Mouse (Mus musculus): ENCODE data around the gene Ccdc167.

Gene Ccdc167

DNA sequence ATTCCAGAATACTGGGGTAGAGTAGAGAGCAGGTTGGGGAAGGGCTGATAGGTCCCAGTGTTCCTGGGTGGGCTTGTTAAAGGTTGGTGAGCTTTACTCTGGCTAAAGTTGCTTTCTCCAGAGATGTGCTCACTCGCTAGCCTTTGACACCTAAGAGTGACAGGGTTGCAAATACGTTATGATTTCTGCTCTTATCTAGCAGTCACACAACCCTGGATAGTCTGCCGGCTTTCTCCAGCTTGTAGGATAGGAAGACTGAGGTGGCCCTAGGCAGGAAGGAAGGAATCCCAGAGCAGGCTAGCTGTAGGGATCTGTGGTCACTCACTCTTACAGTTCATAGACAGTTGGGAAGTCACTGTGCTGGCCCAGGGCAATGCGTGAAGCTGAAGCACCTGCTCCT, 32.6 kb downstream of the Ccdc167 start:
- DNase-seq = no peak

DNA sequence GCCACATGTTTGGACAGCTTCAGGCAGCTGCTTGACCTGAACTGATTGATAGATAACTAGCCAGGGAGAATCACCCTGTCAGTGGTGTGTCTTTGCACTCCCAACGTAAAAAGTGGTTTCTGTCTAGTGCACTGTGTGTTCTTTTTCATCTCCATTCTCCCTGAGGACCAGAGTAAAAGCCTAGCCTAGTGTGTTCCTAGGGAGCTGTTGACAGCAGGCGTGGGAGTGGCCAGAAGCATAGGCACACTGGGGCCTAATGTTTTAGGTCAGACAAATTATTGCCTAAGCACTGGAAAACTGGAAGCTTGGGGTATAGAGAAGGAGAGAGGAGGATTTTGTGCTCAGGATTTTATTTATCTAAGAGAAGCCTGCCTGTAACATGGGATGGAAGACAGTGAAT, 33.7 kb downstream of the Ccdc167 start:
- no peak for DNase-seq

DNA sequence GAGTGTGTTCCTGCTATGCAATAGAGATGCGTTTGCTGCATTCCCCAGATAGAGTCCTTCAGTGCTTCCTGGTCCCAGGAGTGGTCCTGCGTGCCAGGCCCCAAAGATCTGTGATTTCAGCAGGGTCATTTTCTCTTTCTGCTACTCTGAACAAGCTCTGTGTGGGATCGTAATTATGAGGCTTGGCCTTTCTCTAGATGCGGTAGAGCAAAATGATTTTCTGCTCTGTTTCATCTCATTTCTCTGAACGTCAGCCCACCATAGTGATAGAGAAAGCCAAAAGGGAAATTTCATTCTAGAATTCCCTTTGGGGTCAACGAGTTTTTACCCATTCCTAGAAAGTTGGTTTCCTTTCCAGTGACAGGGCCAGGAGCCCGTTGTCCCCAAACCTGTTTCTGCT, 34.6 kb downstream of the Ccdc167 start:
- DNase-seq = no peak

DNA sequence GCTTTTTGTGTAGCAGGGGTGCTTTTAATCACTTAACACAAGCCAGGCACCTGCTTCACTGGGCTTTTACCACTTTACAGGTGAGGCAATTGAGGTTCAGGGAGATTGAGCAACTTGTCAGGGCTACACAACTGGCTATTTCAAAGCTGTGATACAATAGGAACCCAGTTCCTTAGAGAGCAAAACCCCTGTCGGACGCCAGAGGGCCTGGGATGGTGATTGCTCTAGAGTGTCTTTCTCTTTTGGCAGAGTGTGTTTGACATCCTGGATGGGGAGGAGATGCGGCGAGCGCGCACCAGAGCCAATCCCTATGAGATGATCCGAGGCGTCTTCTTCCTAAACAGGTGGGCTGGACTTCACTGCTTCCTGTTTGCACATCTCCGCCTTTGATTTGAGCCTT, 35.2 kb downstream of the Ccdc167 start:
- DNase-seq = no peak

DNA sequence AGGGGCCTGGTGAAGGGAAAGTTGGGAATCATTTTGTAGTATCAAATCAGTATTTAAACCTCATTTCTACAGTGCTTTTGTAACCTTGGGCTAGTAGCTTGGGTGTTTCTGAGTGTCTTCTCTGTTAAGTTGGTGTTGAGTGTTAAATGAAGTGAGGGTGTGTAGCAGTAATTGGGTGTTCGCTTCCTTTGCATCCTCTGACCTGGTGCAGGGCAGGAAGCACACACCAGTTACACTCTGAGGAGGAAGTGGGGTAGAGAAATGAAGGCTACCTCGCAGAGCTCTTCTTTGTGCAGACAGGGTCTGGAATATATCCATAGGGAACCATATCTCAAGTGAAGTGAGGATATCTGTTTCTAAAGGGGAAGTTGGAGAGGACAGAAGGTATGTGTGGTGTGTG, 35.9 kb downstream of the Ccdc167 start:
- DNase-seq = no peak

DNA sequence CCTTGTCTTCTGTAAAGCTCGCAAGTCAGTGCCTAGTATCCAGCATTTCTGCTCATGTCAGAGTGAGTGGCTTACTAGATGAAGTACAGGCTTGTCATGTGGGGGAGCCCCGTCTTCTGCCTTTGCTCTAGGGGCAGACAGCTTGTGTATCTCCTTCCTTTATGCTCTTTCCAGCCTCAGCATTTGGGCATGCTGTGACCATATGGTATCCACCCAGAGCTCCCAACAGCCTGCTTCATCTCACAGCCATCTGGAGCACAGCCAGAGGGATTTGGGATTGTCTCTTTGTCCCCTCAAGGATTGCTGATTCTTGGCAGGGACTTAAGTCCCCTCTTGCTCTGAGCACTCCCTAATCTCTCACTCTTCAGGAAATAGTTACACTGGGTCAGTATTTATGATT, 36.7 kb downstream of the Ccdc167 start:
- DNase-seq = peak; percentile 62 to 69

DNA sequence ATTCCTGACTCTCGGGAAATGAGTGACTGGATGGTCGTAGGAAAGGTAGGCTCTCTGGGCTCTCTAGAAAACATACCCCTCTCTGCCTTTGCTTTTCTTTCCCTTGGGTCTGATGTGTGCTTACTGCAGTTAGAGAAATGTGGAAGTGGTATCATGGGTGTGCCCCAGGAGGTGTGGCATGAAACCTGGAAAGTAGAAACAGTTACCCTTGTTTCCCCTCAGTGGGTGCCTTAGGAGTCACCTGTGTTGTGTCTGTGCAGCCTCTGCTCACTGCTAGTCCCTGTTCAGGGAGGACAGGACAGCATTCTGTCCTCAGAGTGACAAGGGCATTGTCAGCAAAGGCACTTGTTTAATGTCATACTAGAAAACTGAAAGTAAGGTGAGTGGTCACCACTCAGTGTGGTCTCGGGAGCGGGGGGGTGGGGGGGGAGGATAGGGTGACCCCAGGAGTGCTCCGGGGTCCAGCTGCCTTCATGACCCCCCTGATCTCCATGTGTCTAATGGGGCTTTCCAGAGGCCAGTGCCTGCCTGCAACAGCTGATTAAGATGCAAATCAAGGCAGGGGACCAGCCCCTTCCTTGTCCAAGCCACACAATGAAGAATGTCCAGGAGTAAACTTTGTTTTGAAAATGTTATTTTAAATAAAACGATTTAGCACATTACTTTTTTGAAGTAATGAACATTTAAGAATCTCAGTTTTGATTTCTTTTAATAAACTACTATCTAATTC, 37.6 kb downstream of the Ccdc167 start:
- no peak for DNase-seq

DNA sequence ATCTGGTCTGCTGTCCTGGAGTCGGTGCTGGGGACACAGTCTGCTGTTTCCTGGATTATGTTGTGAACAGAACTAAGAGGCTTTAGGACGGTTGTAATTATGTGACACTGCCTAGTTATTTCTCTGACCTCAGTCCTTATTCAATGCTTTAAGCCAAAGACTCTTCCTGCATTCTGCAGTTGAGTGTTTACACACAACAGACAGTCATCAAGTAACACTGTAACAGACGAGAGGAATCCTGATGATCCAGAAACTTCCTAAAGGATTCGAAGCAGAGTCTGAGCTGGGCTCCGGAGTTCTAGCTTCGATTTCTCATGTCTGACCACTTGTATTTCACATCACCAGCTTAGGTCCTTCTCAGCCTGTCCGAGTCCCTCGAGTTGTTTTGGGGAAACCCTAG, 38.3 kb downstream of the Ccdc167 start:
- DNase-seq = no peak

DNA sequence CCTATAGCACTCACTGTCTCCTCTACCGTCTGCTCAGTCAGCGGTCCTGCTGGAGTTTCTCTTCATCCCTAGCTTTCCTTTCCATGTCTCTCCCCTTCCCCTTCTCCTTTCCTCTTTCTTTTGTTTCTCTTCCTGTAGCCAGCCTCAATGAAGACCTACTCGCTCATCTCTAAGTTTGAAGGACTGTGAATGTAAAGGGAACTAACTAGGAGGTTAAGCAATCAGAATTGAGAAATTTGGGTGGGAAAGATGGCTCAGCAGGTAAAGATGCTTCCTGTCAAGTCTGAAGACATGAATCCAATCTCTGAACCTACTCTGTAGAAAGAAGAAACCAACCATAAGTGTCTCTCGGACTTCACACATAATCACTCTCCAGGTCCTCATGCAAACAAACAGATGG, 43.5 kb downstream of the Ccdc167 start:
- DNase-seq = no peak

DNA sequence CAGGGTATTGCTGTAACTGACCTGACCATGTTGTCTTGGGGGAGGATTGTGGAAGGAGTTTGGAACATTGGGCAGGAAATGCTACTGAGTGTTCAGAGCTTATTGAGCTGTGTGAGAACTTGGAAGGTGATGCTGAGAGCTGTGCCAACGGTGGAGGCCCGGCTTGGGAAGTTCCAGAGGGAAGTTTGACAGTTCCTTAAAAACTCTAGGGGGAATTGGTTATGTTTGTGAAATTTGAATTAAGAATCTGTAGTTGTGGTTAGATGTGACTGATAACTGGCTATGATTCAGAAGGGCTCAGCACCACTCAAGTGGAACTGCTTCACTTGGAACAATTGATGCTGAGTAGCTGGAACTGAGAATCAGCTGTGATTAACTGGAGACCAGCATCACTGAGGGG, 45.8 kb downstream of the Ccdc167 start:
- no peak for DNase-seq

DNA sequence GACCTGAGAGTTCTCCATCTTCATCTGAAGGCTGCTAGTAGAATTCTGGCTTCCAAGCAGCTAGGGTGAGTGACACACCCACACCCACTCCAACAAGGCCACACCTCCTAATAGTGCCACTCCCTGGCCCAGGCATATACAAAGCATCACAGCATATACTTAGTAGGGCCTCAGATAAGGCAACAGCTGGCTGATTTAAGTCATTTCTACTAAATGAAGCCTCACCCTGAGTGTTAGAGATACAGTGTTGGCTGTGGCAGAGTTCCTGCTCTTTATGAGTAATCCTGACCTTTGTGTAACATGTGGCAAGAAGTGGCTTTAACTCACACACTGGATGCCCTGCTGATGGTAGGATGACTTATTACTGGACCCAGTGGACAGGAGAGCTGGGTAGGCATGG, 46.9 kb downstream of the Ccdc167 start:
- DNase-seq = no peak

DNA sequence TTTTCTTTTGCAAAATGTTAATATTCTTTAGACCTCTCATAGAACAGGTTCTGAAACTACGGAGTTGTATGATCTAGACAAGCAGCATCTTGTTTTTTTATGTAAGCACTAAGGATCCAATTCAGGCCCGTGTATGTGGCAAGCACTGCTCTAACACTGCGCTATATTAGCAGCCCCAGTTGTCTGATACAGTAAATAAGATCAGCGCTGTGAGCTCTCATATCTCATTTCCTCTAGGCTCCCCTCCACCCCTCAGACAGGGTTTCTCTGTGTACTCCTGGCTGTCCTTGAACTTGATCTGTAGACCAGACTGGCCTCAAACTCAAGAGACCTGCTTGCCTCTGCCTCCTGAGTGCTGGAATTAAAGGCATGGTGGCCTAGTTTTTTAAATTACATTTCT, 47.8 kb downstream of the Ccdc167 start:
- no peak for DNase-seq

DNA sequence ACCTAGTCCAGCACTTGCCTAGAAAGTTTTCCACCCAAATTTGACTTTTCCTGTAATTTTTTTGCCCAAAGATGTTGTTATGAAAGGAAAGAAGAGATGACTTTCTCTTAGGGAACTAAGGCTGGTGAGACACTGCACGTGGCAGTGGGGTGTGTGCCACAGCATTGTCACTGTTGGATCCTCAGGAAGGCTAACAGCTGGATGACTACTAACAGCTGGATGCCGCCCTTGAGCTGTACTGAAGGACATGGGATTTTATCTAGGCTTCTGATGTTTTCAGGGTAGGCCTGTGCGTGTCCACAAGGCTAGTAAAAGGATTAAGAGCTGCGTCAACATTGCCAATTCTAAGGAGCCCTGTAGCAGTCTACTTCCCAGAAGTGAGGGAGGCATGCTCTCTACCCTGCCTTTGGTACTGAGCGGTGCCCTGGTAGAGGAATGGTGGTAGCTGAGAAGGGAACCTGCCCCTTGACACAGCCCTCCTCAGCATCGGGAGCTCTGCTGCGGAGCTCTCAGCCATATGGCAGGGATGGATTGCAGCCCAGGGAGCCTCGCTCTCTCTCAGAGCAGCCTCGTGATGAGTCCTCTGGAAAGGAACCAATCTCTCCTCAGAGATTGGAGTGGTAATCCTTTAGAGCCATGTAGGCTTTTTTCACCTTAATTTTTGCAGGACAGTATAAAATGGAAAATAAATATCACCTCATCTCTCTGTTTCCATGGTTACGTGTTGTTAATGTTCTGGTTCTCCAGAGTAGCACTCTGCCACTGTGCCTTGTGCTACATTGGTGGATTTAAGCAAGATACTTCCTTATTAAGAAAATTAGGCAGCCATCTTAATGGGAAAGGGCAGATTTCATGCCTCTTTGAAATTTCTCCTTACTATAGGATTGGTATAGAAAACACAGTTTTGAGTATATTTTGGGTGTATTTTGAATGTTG, 48.5 kb downstream of the Ccdc167 start:
- DNase-seq = no peak

DNA sequence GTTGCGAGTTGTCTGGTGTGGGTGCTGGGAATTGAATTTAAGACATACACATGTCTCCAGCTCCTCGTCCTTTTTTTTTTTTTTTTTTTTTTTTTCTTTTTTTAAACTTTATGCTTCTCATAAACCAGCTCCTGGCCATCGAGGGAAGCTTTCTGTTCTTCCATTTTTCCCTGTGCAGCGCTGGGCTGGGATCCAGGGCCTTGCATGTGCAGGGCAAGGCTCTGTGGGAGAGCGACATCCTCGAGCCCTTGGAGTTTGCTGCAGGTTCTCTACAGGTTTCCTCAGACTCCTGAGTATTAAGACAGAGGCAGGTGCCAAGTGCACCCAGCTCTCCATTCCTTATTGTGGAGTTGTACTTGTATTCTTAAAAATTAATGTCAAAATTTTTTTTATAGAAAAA, 54.7 kb downstream of the Ccdc167 start:
- DNase-seq = no peak

DNA sequence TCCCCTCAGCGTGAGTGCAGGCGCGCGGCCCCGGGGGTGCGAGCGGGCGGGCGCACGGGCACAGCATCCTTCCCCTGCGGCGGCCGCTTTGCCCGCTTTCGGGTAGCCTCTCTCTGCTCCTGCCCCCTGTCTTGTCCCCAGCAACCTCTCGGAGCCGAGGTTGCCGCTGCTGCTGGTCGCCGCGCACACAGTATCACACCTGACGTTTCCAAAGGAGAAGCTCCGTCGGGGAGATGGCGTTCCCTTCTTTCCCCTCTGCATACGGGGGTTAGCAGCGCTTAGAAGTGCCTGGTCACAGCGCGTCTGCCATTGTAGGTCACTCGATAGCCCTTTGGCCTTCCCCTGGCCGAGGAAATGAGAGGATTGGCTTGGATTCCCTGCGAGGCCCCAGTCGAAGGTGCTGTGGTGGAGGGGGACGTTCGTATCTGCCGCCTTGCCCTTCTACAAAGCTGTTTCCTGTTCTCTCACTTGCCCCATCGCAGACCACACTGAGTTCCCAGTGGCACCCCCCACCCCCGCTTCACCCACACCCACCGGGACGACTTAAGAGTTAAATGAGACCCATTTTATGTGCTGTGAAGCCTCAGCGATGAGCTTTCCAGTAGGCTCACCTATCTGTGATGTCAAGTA, 56.0 kb downstream of the Ccdc167 start:
- DNase-seq = peak; percentile 16 to 45

DNA sequence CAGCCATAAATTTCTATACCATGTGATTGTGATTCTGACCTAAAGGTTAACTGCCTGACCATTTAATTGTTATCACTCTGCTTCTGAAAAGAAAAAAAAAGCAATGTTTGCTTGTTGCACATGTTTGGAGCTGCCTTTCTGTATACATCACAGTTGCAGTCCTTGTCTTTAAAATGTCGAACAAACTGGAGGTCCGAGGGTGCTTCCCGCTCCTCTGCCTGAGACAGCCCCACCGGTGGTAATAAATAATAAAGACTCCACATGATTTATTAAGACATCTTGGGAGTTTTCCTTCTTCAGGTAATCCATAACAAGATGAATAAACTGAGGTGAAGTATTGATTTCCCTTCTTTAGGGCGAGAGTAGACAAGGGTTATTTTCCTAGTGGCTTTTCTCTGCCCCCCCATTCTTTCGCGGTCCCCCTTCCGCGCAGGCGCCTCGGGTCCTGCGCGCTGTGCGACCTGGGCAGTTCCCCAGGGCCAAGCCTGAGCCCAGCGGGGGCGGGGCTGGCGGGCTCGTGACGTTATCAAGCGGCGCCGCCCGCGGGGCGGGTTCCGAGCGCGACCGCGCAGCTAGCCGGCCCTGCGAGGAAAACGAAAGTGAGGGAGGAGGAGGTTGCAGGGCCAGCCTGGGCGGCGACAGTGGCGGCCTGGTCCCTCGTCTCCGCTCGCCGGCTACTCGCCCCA, 56.6 kb downstream of the Ccdc167 start, which contains the start of gene Cmtr1:
Cmtr1 (plus strand) TSS at position 520 of the 686 bp plus-strand sequence.
- peak; percentile 96 to 97 for DNase-seq

DNA sequence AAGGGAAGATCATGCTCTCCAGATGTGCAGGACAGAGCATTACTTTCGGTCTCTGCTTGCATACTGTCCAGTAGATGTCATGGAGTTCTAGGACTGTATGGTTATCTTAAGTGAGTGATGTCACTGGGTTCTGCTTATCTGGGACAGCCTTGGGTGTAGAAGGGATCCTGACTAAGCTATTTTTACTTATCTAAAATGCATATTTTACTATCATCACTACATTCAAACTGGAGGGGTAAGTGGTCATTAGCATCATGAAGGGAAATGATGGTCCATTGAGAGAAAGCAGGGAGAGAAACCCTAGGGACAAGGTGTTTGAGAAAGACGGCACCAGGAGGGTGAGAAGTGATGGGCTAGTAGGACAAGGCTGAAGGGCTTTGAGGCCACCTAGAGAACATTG, 58.6 kb downstream of the Ccdc167 start:
- no peak for DNase-seq

DNA sequence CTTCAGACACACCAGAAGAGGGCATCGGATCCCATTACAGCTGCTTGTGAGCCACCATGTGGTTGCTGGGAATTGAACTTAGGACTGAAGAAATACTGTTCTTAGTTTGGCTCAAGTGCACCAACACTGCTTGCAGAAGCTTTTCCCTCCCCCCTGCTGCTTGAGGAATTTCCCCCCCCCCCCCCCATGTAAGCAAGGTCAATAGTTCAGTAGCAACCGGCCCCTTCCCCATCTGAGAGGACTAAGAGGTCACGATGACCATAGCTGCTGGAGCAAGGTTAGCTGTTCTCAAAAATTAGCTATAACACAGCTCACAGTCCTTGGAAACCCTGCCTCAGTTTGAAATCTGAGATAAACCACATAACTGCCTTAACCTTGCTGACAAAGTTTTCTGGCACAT, 74.6 kb downstream of the Ccdc167 start:
- DNase-seq = no peak

DNA sequence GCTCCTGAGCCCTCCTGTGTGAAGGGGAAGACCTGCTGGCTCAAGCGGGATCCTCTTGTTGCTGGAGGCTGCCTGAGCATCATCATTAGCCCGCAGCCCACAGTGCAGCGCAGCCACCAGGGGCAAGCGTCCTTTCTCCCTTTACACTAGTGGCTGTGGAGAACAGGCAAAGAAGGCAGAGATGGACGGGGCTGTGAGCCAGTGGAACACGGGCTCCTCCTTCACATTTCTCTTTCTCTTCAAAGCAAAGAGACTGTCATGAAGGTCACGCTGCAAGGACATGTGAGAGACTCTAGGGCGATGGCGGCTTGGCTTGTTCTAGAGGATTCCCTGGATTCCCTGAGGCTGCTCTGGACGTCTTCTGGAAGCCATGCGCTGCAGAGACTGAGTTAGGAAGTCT, 75.9 kb downstream of the Ccdc167 start:
- DNase-seq = no peak

DNA sequence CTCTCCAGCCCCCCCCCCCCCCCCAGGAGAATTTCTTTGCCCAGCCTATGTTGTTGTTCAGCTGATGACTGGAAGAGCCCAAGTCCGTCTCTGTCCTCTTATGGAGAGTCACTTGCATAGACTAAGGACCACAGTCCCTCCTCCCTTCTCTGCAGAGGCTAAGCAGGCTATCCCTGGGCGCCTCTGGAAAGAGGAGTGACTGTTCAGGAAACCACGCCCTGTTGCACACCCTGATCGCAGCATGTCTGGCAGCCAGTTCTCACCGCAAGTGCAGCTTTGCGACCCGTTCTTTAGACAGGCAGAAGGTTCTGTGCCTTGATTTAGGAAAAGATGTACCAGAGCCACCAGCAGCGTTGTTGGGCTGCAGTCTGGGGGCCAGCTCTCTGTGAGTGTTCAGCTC, 78.9 kb downstream of the Ccdc167 start:
- peak in 1 of 2 experiments; percentile 40 for DNase-seq

DNA sequence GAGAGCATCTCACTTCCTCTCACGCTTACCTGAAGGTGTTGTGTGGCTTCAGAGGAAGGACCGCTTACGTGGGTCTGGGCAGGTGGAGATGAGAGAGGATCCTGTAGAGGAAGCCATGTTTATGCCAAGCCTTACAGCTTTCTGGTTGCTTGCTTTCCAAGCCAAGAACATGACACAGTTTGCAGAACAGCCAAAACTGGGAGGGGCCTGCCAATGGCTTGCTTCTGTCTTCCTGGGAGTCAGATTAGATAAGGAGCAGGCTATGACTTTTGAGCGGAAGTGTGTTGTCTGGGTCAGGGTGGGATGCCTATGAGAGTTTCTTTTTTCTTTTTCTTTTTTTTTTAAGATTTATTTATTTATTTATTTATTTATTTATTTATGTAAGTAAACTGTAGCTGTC, 79.5 kb downstream of the Ccdc167 start:
- DNase-seq = no peak
